Mouse (Mus musculus): ENCODE results near the gene Sept6.
A peak's percentile ranks its signal among the peaks of the same experiment; 100 is the strongest.

Gene Sept6

GRCm38 (mm10) chrX:36863766-36864608 lies 127.6 kb downstream of the Sept6 start:
- peak; percentile 80 for DNase-seq

Data from right cerebral cortex, postnatal 25 days (tissue).